ENCODE assay signal across 8 mouse cellular contexts in the genomic region with DNA sequence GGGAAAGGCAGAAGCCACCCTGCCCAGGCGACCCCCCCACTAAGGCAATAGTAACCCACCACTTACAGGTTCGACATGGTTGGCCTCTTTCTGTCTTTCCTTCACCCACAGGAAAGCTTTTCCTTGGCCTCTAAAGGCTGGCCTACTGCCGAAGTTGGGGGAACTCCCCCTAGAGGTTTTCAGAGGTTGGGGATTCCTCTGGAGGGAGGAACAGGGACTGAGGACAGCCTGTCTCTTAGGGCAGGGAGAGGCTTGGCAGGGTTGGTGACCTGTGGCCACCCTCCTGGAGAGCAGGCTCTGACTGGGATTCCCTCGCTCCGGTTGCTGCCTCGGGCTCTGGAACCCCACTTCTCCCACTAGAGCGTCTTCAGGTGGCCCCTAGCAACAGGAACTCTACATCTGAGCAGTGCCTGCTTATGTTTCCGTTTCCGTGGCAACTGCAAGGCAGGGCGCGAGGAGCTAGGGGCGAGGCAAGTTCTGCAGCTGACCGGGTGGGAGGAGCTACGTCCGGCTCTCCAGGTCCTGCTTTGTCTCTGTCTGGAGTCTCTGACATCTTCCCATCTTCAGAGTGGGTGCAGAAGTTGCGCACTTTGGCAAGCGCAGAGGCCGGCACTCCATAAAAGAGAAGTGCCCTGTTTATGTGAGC. TPM values are rescaled to one million over a fixed set of nuclear protein-coding genes. Genes with fewer than 3 reads are reported as not detected.
A peak's percentile ranks its signal among the peaks of the same experiment; 100 is the strongest.
DNase-seq lines count a peak whose midpoint lies in the region; ATAC-seq lines count a peak whose summit lies in the region.

A gene (minus strand): TSS at position 303 of the 646 bp plus-strand sequence.

- H3K4me2 ChIP-seq in hindbrain, embryonic 11.5 days (replicated peaks; ENCODE audit: low read depth, low read length), result peak within 1 kb of the TSS; percentile 28
- peak within 1 kb of the TSS; percentile 52 for H3K4me2 ChIP-seq in lung, embryonic 15.5 days

- DNase-seq in B cell, adult 2 months, result peak; percentile 67 to 79
- DNase-seq in cerebellum, postnatal 10 days, result peak; percentile 61 to 76
- DNase-seq in frontal cortex, postnatal 25 days (ENCODE audit: low spot score in 2 of 2), result peak; percentile 13 to 41
- DNase-seq in hindbrain, embryonic 11.5 days (ENCODE audit: low spot score), result peak; percentile 88
- DNase-seq in layer of hippocampus, adult 9-10 months (ENCODE audit: low spot score), result peak; percentile 6
- DNase-seq in retina, embryonic 14.5 days (ENCODE audit: low spot score), result peak; percentile 83
- DNase-seq in thymus, postnatal 36 days, result peak; percentile 36 to 60

- H3K27ac ChIP-seq in hindbrain, embryonic 11.5 days (ENCODE audit: low read depth, low read length), result no peak within 1 kb of the TSS
- no peak within 1 kb of the TSS for H3K27ac ChIP-seq in lung, embryonic 15.5 days

- H3K4me1 ChIP-seq in hindbrain, embryonic 11.5 days (replicated peaks; ENCODE audit: control insufficient read depth, insufficient read depth, low read length), result peaks cover 8% of the 10 kb centered on the region
- peaks cover 7% of the 10 kb centered on the region for H3K4me1 ChIP-seq in lung, embryonic 15.5 days

- no peak within 1 kb of the TSS for H3K4me3 ChIP-seq in hindbrain, embryonic 11.5 days (ENCODE audit: low read depth, low read length)
- 0 out of 2 replicates have a peak within 1 kb of the TSS, but pooled peaks have one; percentile 7 for H3K4me3 ChIP-seq in lung, embryonic 15.5 days

- no peaks in the 10 kb centered on the region for H3K9me3 ChIP-seq in hindbrain, embryonic 11.5 days (ENCODE audit: control insufficient read depth, low read length)
- no peaks in the 10 kb centered on the region for H3K9me3 ChIP-seq in lung, embryonic 15.5 days

- 2% methylated on average over 18 of the region's 18 CpGs for WGBS in hindbrain, embryonic 11.5 days
- WGBS in lung, embryonic 15.5 days, result 3% methylated on average over 17 of the region's 18 CpGs

- peak; percentile 94 for ATAC-seq in hindbrain, embryonic 11.5 days (ENCODE audit: low FRiP score)
- ATAC-seq in lung, embryonic 15.5 days (ENCODE audit: borderline replicate concordance, extremely low read depth, low FRiP score, low TSS enrichment), result peak; percentile 95

- H3K36me3 ChIP-seq in hindbrain, embryonic 11.5 days (ENCODE audit: control insufficient read depth, insufficient read depth, low read length), result no peaks in the 10 kb centered on the region
- H3K36me3 ChIP-seq in lung, embryonic 15.5 days, result no peaks in the 10 kb centered on the region

- H3K27me3 ChIP-seq in hindbrain, embryonic 11.5 days (ENCODE audit: control insufficient read depth, insufficient read depth, low read length), result no peaks in the 10 kb centered on the region
- 0 out of 2 replicates have a peak, but pooled peaks cover 7% of the 10 kb centered on the region for H3K27me3 ChIP-seq in lung, embryonic 15.5 days

- H3K9ac ChIP-seq in hindbrain, embryonic 11.5 days (ENCODE audit: low read depth, low read length), result no peak within 1 kb of the TSS; the same call in 1 of the 2 replicates
- no peak within 1 kb of the TSS for H3K9ac ChIP-seq in lung, embryonic 15.5 days

RNA-seq across cellular contexts. Expression of the gene that starts here (rescaled TPM):
- 1.0 and 1.1 TPM in 2 replicates for polyA plus RNA-seq in hindbrain, embryonic 11.5 days (2014; fragmentation: Nextera tagmentation; extraction: Ambion mirVana)
- 0.54 and 0.70 TPM in 2 replicates for polyA plus RNA-seq in lung, embryonic 15.5 days (2015; fragmentation: Nextera tagmentation; extraction: Ambion mirVana)

Comparison
In these comparisons a context has a peak if more than half of its experiments do, and no peak if none do; other contexts are left out.
1. Peak in ATAC-seq, H3K4me3 ChIP-seq and H3K4me2 ChIP-seq in lung, embryonic 15.5 days; RNA of the gene not detected or under 1 TPM.
2. DNase-seq: peak in every context shown above with its lines; median percentile 88 in hindbrain, embryonic 11.5 days; 83 in retina, embryonic 14.5 days; 73 in B cell, adult 2 months; 68 in cerebellum, postnatal 10 days; 48 in thymus, postnatal 36 days; 27 in frontal cortex, postnatal 25 days; 6 in layer of hippocampus, adult 9-10 months.